Mouse (Mus musculus) spleen, adult 2 months (tissue): ENCODE results near the gene Safb2. TPM values are rescaled to one million over a fixed set of nuclear protein-coding genes. Genes with fewer than 3 reads are reported as not detected.
"Not testable (repeated sequence)": the region's sequence is repeated elsewhere in the genome, so short reads cannot be mapped to it uniquely, and the experiment has no call there.

Experiments
- DNase-seq, 2 experiments: peaks; one replicate each; pipeline versions ENCODE4 v3.0.0 to v3.0.0-alpha.2; 2012 to 2021; ENCODE audit warnings: low spot score in 2 of 2, low read depth in 1 of 2
- H3K27ac ChIP-seq: fragments of 200-500 bp; 2 replicates; pipeline ENCODE4 v1.5.1; 2012; ENCODE audit warnings: low read length, inconsistent platforms; ENCODE audit not compliant: insufficient read depth
- H3K27me3 ChIP-seq: fragments of 200-500 bp; 2 replicates; pipeline ENCODE4 v1.6.1; 2012; ENCODE audit warnings: mild to moderate bottlenecking, moderate library complexity, low read length, inconsistent platforms; ENCODE audit not compliant: control insufficient read depth, insufficient read depth
- H3K36me3 ChIP-seq: fragments of 200-500 bp; 2 replicates; pipeline ENCODE4 v1.6.1; 2012; ENCODE audit warnings: mild to moderate bottlenecking, low read length, inconsistent platforms; ENCODE audit not compliant: control insufficient read depth, insufficient read depth
- H3K4me1 ChIP-seq: fragments of 200-500 bp; 2 replicates; pipeline ENCODE4 v1.6.1; 2011; ENCODE audit warnings: inconsistent platforms; ENCODE audit not compliant: control insufficient read depth, insufficient read depth, insufficient read length
- H3K4me3 ChIP-seq: fragments of 200-500 bp; 2 replicates; pipeline ENCODE4 v1.5.1; 2011; ENCODE audit warnings: mild to moderate bottlenecking, inconsistent platforms; ENCODE audit not compliant: insufficient read depth, insufficient read length; ENCODE audit errors: extremely low read depth
- CTCF ChIP-seq: fragments of 200-500 bp; IDR thresholded peaks from 2 replicates; pipeline ENCODE4 v1.5.1; 2011; ENCODE audit warnings: mild to moderate bottlenecking, inconsistent platforms; ENCODE audit not compliant: insufficient read depth, insufficient read length, insufficient replicate concordance; ENCODE audit errors: extremely low read depth
- POLR2A ChIP-seq: fragments of 200-500 bp; IDR thresholded peaks from 2 replicates; pipeline ENCODE4 v1.6.1; 2011; ENCODE audit warnings: low read depth, low read length, inconsistent platforms
- WGBS: fragments of 180-500 bp; shearing (Covaris S2); methylation state at CpG from one replicate; pipeline ENCODE4 v1.1.7; 2018; 5-methylcytosine and 5-hydroxymethylcytosine counted together
- polyA plus RNA-seq: library from polyadenylated mRNA; depleted of rRNA; stranded (reverse); fragments of >200 nt; gene quantifications from 2 replicates; pipeline ENCODE4 v1.2.3, GENCODE M21; 2012

Safb2 gene
- polyA plus RNA-seq, 1 experiment, result 157 TPM

- 27% methylated on average over 14 of the region's 14 CpGs for WGBS
- Histone ChIP-seq H3K27me3 (no peaks in the 10 kb centered on the region), H3K36me3 (peaks cover 38% of the 10 kb centered on the region), H3K4me1 (peaks cover 11% of the 10 kb centered on the region; the same call in 1 of the 2 replicates), H3K27ac (no peak overlapping the region), H3K4me3 (peak overlapping the region; percentile 70; the same call in 1 of the 2 replicates)
- no peak for DNase-seq
- TF ChIP-seq POLR2A (no peak), CTCF (no peak)
Observed at GRCm38 (mm10) chr17:56614391-56615135, 30.2 kb upstream of the Safb2 start.

DNA sequence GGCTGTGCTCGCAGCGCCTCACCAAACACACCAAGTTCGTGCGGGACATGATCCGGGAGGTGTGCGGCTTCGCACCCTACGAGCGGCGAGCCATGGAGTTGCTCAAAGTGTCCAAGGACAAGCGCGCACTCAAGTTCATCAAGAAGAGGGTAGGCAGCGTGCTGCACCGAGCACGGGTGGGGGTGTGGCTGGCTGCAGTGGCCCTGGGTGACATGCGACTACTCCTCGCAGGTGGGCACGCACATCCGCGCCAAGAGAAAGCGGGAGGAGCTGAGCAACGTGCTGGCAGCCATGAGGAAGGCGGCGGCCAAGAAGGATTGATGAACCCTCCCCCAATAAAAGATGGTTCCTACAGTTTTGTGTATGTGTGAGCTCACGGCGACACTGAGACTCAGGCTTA lies 29.5 kb upstream of the Safb2 start:
- not testable (repeated sequence) for DNase-seq, H3K27me3 ChIP-seq
- under 1% methylated on average over 26 of the region's 26 CpGs for WGBS
- H3K36me3 ChIP-seq, result peaks cover 31% of the 10 kb centered on the region
- peaks cover 11% of the 10 kb centered on the region; the same call in 1 of the 2 replicates for H3K4me1 ChIP-seq
- peak overlapping the region; percentile 74 for H3K27ac ChIP-seq
- peak overlapping the region; percentile 70 for H3K4me3 ChIP-seq

DNA sequence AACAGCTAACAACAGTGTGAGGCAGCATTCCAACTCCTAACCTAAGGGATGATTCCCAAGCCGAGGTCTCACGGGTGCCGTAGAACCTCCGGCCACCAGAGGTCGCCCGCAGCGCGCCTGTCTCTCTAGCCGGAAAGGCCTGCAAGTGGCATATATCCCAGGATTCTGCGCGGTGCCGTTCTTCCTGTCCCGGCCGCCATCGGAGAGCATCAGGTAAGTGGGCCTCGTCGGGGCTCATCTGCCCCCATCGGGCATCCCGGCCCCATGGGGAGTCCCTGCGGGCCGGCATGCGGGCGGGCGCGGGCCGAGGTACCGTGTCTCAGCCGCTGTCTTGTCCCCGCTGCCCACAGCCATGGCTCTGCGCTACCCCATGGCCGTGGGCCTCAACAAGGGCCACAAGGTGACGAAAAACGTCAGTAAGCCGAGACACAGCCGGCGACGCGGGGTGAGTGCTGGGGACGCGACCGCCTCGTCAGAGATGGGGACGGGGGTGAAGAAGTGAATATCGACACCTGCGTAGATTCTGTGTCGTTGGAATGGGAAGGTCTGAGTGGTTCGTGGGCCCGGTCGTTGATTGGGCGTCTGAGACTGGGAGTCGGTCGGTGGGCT lies 29.0 kb upstream of the Safb2 start, which contains the start of gene Rpl36:
Gene Rpl36 (plus strand): TSS at position 181 of the 609 bp plus-strand sequence.
- peak within 1 kb of the TSS; percentile 70 for H3K4me3 ChIP-seq
- H3K27me3 ChIP-seq, result no peaks in the 10 kb centered on the region
- peak within 1 kb of the TSS; percentile 74 for H3K27ac ChIP-seq
- TF ChIP-seq CTCF (peak; percentile 96), POLR2A (peak; percentile 72)
- under 1% methylated on average over 52 of the region's 52 CpGs for WGBS
- peak; percentile 79 to 89 for DNase-seq
- peaks cover 14% of the 10 kb centered on the region; the same call in 1 of the 2 replicates for H3K4me1 ChIP-seq
- peaks cover 27% of the 10 kb centered on the region for H3K36me3 ChIP-seq

DNA sequence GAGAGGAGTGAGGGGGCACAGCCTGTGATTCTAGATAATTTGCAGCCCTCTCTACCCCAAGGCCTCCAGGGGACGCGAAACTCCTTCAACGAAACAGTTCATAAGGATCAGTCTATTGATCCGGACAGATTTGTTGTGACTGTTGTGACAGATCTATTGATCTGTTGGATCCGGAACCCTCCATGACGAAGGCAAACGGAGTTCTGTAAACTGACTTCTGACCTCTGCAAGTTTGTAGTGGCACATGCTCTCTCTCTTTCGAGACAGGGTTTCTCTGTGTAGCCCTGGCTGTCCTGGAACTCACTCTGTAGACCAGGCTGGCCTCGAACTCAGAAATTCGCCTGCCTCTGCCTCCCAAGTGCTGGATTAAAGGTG lies 28.2 kb upstream of the Safb2 start:
- not testable (repeated sequence) for H3K4me3 ChIP-seq, H3K27ac ChIP-seq, DNase-seq, H3K27me3 ChIP-seq
- Histone ChIP-seq H3K4me1 (peaks cover 14% of the 10 kb centered on the region; the same call in 1 of the 2 replicates), H3K36me3 (peaks cover 23% of the 10 kb centered on the region)
- 89% methylated on average over 10 of the region's 10 CpGs for WGBS

GRCm38 (mm10) chr17:56611861-56612564 lies 27.6 kb upstream of the Safb2 start:
- peaks cover 20% of the 10 kb centered on the region for H3K36me3 ChIP-seq
- no peaks in the 10 kb centered on the region for H3K27me3 ChIP-seq
- peaks cover 14% of the 10 kb centered on the region; the same call in 1 of the 2 replicates for H3K4me1 ChIP-seq
- WGBS, result 49% methylated on average over 13 of the region's 14 CpGs
- H3K4me3 ChIP-seq, result no peak overlapping the region
- DNase-seq, result no peak
- no peak overlapping the region for H3K27ac ChIP-seq
- no peak for TF ChIP-seq CTCF
- TF ChIP-seq POLR2A, result no peak

DNA sequence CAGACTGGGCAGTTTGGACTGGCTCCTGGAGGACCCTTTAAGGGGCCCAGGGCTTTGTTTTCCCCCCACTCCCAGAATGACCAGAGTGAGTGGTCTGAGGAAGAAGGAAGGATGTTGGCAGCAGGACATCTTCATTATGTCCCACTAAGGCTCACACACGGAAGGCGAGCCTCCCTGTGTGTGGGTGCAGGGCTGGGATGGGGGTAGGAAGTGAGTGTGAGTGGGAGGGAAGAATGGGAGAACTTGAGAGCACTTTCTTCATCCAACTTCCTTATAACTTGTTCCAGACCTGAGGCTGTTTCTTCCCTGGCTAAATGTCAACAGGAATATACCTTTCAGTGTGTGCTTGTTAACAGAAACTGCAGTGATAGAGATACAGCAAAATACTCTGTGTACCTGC lies 26.9 kb upstream of the Safb2 start:
- Histone ChIP-seq H3K36me3 (peaks cover 23% of the 10 kb centered on the region), H3K4me3 (no peak overlapping the region), H3K27ac (no peak overlapping the region), H3K27me3 (no peaks in the 10 kb centered on the region), H3K4me1 (peaks cover 14% of the 10 kb centered on the region; the same call in 1 of the 2 replicates)
- 84% methylated on average over 2 of the region's 2 CpGs for WGBS
- TF ChIP-seq CTCF (no peak), POLR2A (no peak)
- DNase-seq, result no peak

GRCm38 (mm10) chr17:56609452-56610171 lies 25.2 kb upstream of the Safb2 start, which contains the start of gene 2410015M20Rik:
Gene 2410015M20Rik, minus strand, starts transcription at chr17:56609771.
- peak within 1 kb of the TSS; percentile 86 for H3K27ac ChIP-seq
- H3K4me1 ChIP-seq, result peaks cover 12% of the 10 kb centered on the region; the same call in 1 of the 2 replicates
- peak; percentile 92 to 94 for DNase-seq
- peak within 1 kb of the TSS; percentile 88 for H3K4me3 ChIP-seq
- no peaks in the 10 kb centered on the region for H3K27me3 ChIP-seq
- H3K36me3 ChIP-seq, result peaks cover 23% of the 10 kb centered on the region
- under 1% methylated on average over 44 of the region's 44 CpGs for WGBS
- TF ChIP-seq POLR2A (peak; percentile 32; the same call in 1 of the 2 replicates), CTCF (no peak)
